Mouse (Mus musculus): ENCODE data around the gene Tardbp. TPM values are rescaled to one million over a fixed set of nuclear protein-coding genes. Genes with fewer than 3 reads are reported as not detected.
A peak's percentile ranks its signal among the peaks of the same experiment; 100 is the strongest.

The Tardbp gene
- polyA plus RNA-seq, 1 experiment from 2014 or later: 124 TPM

- Histone ChIP-seq H3K4me1 (ENCODE audit: insufficient read depth, low read depth, low read length) (no peaks in the 10 kb centered on the region), H3K4me2 (replicated peaks; ENCODE audit: low read depth, low read length) (no peak overlapping the region), H3K9ac (replicated peaks; ENCODE audit: low read depth) (no peak overlapping the region), H3K9me3 (ENCODE audit: low read length) (no peaks in the 10 kb centered on the region), H3K27ac (ENCODE audit: low read length) (no peak overlapping the region), H3K27me3 (replicated peaks; ENCODE audit: insufficient read depth, low read length) (no peaks in the 10 kb centered on the region), H3K4me3 (ENCODE audit: low read depth, low read length) (no peak overlapping the region), H3K36me3 (ENCODE audit: insufficient read depth, low read length) (no peaks in the 10 kb centered on the region; the same call in 1 of the 2 replicates)
- TF ChIP-seq CTCF (IDR thresholded peaks at IDR 0.05) (no peak), EP300 (IDR thresholded peaks at IDR 0.05) (no peak)
- ATAC-seq (no peak), DNase-seq (ENCODE audit: low spot score) (no peak)
- 91% methylated on average over 4 of the region's 4 CpGs for WGBS
Observed at GRCm38 (mm10) chr4:148600316-148600715, 26.5 kb downstream of the Tardbp start.

GRCm38 (mm10) chr4:148598826-148599225 is 28.0 kb downstream of the Tardbp start:
- H3K9me3 ChIP-seq (ENCODE audit: low read length): no peaks in the 10 kb centered on the region
- no peaks in the 10 kb centered on the region for H3K4me1 ChIP-seq (ENCODE audit: insufficient read depth, low read depth, low read length)
- no peak overlapping the region for H3K4me3 ChIP-seq (ENCODE audit: low read depth, low read length)
- H3K27ac ChIP-seq (ENCODE audit: low read length): no peak overlapping the region
- peaks cover 5% of the 10 kb centered on the region; the same call in 1 of the 2 replicates for H3K36me3 ChIP-seq (ENCODE audit: insufficient read depth, low read length)
- no peak overlapping the region for H3K4me2 ChIP-seq (replicated peaks; ENCODE audit: low read depth, low read length)
- 94% methylated on average over 12 of the region's 12 CpGs for WGBS
- H3K9ac ChIP-seq (replicated peaks; ENCODE audit: low read depth): no peak overlapping the region
- H3K27me3 ChIP-seq (replicated peaks; ENCODE audit: insufficient read depth, low read length): no peaks in the 10 kb centered on the region
- ATAC-seq (no peak), DNase-seq (ENCODE audit: low spot score) (no peak)
- TF ChIP-seq CTCF (IDR thresholded peaks at IDR 0.05): no peak
- no peak for TF ChIP-seq EP300 (IDR thresholded peaks at IDR 0.05)

- no peak overlapping the region for H3K27ac ChIP-seq (ENCODE audit: low read length)
- 97% methylated on average over 3 of the region's 3 CpGs for WGBS
- H3K9me3 ChIP-seq (ENCODE audit: low read length): no peaks in the 10 kb centered on the region
- peaks cover 5% of the 10 kb centered on the region; the same call in 1 of the 2 replicates for H3K36me3 ChIP-seq (ENCODE audit: insufficient read depth, low read length)
- no peak for DNase-seq (ENCODE audit: low spot score)
- no peaks in the 10 kb centered on the region for H3K27me3 ChIP-seq (replicated peaks; ENCODE audit: insufficient read depth, low read length)
- ATAC-seq: no peak
- H3K9ac ChIP-seq (replicated peaks; ENCODE audit: low read depth): no peak overlapping the region
- no peak overlapping the region for H3K4me3 ChIP-seq (ENCODE audit: low read depth, low read length)
- no peak overlapping the region for H3K4me2 ChIP-seq (replicated peaks; ENCODE audit: low read depth, low read length)
- no peak for TF ChIP-seq CTCF (IDR thresholded peaks at IDR 0.05)
- TF ChIP-seq EP300 (IDR thresholded peaks at IDR 0.05): no peak
- peaks cover 3% of the 10 kb centered on the region; the same call in 1 of the 2 replicates for H3K4me1 ChIP-seq (ENCODE audit: insufficient read depth, low read depth, low read length)
Observed at GRCm38 (mm10) chr4:148596731-148597130, 30.1 kb downstream of the Tardbp start.

- Histone ChIP-seq H3K4me2 (replicated peaks; ENCODE audit: low read depth, low read length) (no peak overlapping the region), H3K4me3 (ENCODE audit: low read depth, low read length) (no peak overlapping the region), H3K9ac (replicated peaks; ENCODE audit: low read depth) (no peak overlapping the region), H3K4me1 (ENCODE audit: insufficient read depth, low read depth, low read length) (peaks cover 3% of the 10 kb centered on the region; the same call in 1 of the 2 replicates), H3K9me3 (ENCODE audit: low read length) (no peaks in the 10 kb centered on the region), H3K27ac (ENCODE audit: low read length) (no peak overlapping the region), H3K36me3 (ENCODE audit: insufficient read depth, low read length) (peaks cover 5% of the 10 kb centered on the region; the same call in 1 of the 2 replicates), H3K27me3 (replicated peaks; ENCODE audit: insufficient read depth, low read length) (no peaks in the 10 kb centered on the region)
- ATAC-seq (no peak), DNase-seq (ENCODE audit: low spot score) (no peak)
- TF ChIP-seq CTCF (IDR thresholded peaks at IDR 0.05) (no peak), EP300 (IDR thresholded peaks at IDR 0.05) (no peak)
- WGBS: 82% methylated on average over 6 of the region's 6 CpGs
Observed at GRCm38 (mm10) chr4:148595916-148596315, 30.9 kb downstream of the Tardbp start.

- Histone ChIP-seq H3K36me3 (ENCODE audit: insufficient read depth, low read length) (peaks cover 5% of the 10 kb centered on the region; the same call in 1 of the 2 replicates), H3K4me3 (ENCODE audit: low read depth, low read length) (no peak overlapping the region), H3K4me1 (ENCODE audit: insufficient read depth, low read depth, low read length) (peaks cover 6% of the 10 kb centered on the region; the same call in 1 of the 2 replicates), H3K27me3 (replicated peaks; ENCODE audit: insufficient read depth, low read length) (no peaks in the 10 kb centered on the region), H3K27ac (ENCODE audit: low read length) (no peak overlapping the region), H3K4me2 (replicated peaks; ENCODE audit: low read depth, low read length) (no peak overlapping the region), H3K9me3 (ENCODE audit: low read length) (no peaks in the 10 kb centered on the region), H3K9ac (replicated peaks; ENCODE audit: low read depth) (no peak overlapping the region)
- ATAC-seq: no peak
- no peak for DNase-seq (ENCODE audit: low spot score)
- no peak for TF ChIP-seq EP300 (IDR thresholded peaks at IDR 0.05)
- TF ChIP-seq CTCF (IDR thresholded peaks at IDR 0.05): no peak
- WGBS: 91% methylated on average over 11 of the region's 11 CpGs
Observed at GRCm38 (mm10) chr4:148593996-148594395, 32.8 kb downstream of the Tardbp start.

- Histone ChIP-seq H3K9ac (replicated peaks; ENCODE audit: low read depth) (peak overlapping the region; percentile 56), H3K4me2 (replicated peaks; ENCODE audit: low read depth, low read length) (peak overlapping the region; percentile 97), H3K4me3 (ENCODE audit: low read depth, low read length) (peak overlapping the region; percentile 80), H3K9me3 (ENCODE audit: low read length) (no peaks in the 10 kb centered on the region), H3K27me3 (replicated peaks; ENCODE audit: insufficient read depth, low read length) (no peaks in the 10 kb centered on the region), H3K36me3 (ENCODE audit: insufficient read depth, low read length) (peaks cover 5% of the 10 kb centered on the region; the same call in 1 of the 2 replicates), H3K4me1 (ENCODE audit: insufficient read depth, low read depth, low read length) (peaks cover 6% of the 10 kb centered on the region; the same call in 1 of the 2 replicates), H3K27ac (ENCODE audit: low read length) (no peak overlapping the region)
- DNase-seq (ENCODE audit: low spot score) (no peak), ATAC-seq (peak; percentile 46)
- 1% methylated on average over 52 of the region's 53 CpGs for WGBS
- TF ChIP-seq EP300 (IDR thresholded peaks at IDR 0.05): no peak
- no peak for TF ChIP-seq CTCF (IDR thresholded peaks at IDR 0.05)
Observed at GRCm38 (mm10) chr4:148591637-148592380, 35.0 kb downstream of the Tardbp start.
